Mouse (Mus musculus) frontal cortex, adult 2 months (tissue): ENCODE measurements around the gene Slx4ip. TPM values are rescaled to one million over a fixed set of nuclear protein-coding genes. Genes with fewer than 3 reads are reported as not detected.

ENCODE experiments used
- DNase-seq, 2 experiments: peaks; one replicate each; pipeline ENCODE4 v3.0.0; 2022; ENCODE audit warnings: low spot score in 1 of 2; ENCODE audit errors: extremely low spot score in 1 of 2
- polyA plus RNA-seq: library from polyadenylated mRNA; depleted of rRNA; stranded (reverse); fragments of >200 nt; gene quantifications from 2 replicates; pipeline ENCODE4 v1.2.3, GENCODE M21; 2012

The Slx4ip gene
- polyA plus RNA-seq, 1 experiment: 4.0 TPM

DNA sequence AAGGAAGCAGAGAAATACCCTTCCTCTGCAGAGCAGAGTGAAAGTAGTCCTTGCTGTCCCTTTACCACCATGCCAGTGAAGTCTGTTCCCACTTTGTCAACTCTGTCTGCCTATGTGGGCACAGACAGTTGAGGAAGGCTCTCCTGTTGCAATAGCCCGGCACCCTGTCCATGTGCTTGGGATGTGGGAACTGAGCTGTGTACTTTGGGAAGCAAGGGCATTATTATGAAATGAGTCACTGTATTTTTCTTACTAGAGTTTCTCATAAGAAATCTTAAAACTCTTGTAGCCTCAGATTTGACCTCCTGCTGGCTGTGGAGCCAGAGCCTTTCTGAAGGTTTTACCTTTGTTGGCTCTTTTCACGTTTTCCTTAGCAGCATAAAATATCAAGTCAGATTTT lies 158.3 kb downstream of the Slx4ip start:
- DNase-seq: no peak

- DNase-seq: no peak
Measured at GRCm38 (mm10) chr2:137049906-137050305, 158.9 kb downstream of the Slx4ip start.

DNA sequence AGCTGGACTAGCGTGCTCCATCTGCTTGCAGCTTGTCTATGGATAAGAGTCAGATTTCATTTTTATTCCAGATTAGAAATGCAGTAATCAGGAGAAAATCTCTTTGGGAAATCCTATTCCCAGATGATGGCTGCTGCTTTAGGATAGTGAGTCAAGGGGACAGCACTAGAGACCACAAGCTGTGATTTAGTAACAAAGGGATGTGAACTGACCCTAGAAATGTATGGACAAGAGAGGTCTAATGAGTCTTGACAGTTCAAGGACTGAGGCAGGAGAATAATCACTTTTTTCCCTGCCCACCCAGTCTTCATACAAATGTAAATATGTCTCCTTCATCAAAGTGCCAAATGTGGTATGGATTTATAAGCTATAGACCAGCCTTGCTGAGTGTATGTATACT lies 172.8 kb downstream of the Slx4ip start:
- no peak for DNase-seq

- no peak for DNase-seq
Measured at GRCm38 (mm10) chr2:137064513-137064912, 173.5 kb downstream of the Slx4ip start.

DNA sequence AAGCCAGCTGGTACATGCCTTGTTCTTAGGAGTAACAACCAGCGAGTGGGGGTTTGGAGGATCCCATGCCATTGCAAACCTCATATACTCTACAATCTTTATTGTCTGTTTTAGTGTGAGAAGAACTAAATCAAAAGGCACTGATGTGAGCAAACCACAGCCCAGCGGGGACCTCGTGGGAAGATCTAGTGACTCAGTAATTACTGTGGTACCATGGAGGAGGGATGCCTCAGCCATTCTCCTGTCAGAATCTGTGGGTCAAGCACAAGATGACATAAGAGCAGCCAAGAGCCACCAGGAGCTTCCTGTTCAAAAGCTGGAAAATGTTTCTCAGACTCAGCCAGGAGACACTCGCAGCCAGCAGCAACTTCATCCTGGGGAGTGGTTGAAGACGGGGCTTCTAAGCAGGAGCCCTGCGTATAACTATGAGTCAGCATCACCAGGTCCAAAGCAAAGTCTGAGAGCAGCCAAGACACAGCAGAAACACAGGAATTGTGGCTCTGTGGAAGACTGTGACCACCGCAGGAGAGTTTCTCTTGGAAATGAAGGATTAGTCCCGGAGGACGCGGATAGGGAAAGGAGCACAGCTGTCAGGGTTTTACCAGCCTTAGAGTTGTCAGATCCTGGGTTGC lies 176.6 kb downstream of the Slx4ip start:
- peak in 1 of 2 experiments; percentile 11 for DNase-seq

DNA sequence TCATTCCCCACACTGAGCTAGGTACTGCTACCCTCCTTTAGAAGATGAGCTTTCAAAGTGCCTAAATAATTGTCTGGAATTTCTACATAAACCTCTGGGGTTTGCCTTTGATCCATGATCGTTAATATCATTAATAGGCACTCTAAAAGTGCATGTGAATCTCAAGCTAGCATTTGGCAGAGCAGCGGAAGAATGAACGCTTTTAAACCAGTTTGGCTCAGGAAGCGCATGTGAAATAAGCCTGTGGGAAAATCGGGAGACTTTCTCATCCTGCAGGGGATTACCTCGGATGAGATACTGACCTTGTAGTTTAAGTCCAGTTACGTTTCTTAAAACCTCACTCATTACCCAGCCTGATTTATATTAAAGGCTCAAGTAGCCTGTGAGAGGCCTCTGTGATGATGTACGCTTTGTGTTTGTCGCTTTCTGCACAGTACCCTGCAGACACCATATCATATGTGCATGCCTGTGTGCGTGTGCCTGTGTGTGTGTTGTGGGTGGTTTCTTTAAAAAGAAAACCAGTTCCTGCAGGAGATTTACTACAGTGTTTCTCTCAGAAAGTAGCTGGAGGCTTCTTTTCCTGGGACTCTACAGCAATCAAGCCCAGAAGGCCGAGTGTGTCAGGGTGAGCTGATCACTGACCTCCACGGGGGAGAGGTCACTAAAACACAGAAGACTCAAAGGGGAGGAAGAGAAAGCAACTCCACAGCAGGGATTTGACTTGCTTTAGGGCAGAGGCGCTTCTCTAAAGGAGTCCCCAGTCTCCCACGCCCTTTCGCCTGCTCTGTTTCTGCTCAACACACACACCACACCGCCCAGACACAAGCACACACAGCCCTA lies 182.7 kb downstream of the Slx4ip start:
- peak in 1 of 2 experiments; percentile 47 for DNase-seq

DNA sequence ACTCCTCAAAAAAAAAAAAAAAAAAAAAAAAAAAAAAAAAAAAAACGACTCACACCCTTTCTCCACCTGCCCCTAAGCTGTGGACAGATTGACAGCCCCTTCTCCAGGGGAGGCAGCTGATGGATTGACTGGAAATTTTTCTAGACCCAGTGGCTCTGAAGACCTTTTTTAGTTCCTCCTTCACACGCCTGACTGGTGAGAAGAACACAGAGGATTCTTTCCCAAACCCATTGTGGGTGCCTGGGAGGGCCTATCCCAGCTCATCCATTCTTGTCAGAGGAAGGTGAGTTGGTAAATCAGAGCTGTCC lies 183.2 kb downstream of the Slx4ip start:
- DNase-seq: no peak

DNA sequence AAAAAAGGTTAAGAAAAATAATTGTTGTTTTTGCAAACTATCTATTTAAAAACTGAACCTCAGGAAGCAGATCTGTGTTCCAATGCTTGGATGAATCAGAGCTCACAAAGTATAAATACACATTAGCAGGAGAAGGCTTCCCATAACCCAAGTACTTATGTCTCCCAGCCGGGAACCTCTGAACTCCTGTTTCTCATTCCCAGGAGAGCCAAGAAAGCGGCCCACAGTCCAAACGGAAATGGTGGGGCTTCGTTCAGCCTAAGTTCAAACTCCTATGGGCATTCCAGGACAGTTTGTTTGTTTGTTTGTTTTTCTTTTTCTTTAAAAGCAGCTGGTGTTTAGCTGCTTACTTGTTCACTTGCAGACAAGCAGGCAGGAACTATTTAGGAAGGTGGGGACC lies 187.8 kb downstream of the Slx4ip start:
- no peak for DNase-seq

- DNase-seq: no peak
Measured at GRCm38 (mm10) chr2:137079721-137080320, 188.8 kb downstream of the Slx4ip start.

GRCm38 (mm10) chr2:137080468-137080867 lies 189.4 kb downstream of the Slx4ip start:
- no peak for DNase-seq

GRCm38 (mm10) chr2:137081001-137081400 lies 190.0 kb downstream of the Slx4ip start:
- no peak for DNase-seq

DNA sequence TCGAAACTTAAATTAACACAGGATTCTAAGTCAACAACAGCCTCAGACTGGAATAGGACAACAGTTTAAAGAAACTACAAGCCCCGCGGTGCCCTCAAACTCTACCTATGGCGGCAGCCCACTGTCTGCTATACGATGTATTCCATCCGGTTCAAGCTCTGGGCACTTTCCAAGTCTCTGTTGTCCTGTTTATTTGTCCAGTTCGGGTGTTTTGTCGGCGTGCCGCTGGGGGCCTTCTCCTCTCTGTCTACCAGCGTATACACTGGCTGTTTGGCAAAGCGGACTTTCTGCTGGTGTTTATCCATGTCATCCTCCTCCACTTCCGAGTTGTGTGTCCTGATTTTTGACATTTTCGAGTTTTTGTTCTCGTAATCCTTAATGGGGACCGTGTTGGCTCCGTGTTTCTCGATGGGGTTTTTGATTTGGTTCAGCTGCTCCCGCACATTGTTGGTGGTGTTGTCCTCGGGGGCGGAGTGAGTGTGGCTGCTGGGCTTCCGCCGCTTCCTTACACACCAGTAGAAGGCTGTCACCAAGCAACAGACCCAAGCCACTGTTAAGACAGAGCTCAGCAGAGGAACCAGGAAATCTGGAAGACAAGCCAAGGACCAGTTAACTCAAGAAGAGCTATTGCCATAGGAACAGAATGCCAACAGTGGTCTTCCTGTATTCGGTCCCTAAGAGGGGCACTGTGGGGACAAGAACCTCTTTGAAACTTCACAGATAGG lies 192.0 kb downstream of the Slx4ip start:
- peak in 1 of 2 experiments; percentile 27 for DNase-seq

- no peak for DNase-seq
Measured at GRCm38 (mm10) chr2:137085257-137085656, 194.2 kb downstream of the Slx4ip start.

GRCm38 (mm10) chr2:137086621-137087395 lies 195.8 kb downstream of the Slx4ip start:
- no peak for DNase-seq

DNA sequence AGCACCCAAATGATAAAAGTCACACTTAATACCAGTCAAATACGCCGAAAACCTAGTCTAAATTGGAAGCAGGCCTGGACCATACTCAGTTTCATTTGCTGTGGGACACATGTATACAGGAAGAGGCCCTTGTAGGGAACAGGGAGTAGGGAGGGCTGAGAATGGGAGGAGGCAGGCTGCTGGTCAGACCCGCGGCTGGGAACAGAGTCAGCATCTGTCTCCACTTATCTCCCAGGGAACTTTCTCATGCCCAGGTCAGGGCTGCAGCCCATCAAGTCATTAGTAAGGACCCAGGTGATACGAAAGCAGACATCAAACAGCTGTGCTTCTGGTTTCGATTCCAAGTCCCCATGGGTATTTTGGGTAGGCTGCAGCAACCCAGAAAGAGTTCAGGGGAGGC lies 196.7 kb downstream of the Slx4ip start:
- no peak for DNase-seq

- DNase-seq: no peak
Measured at GRCm38 (mm10) chr2:137091766-137092522, 200.9 kb downstream of the Slx4ip start.

- DNase-seq: no peak
Measured at GRCm38 (mm10) chr2:137092523-137093297, 201.7 kb downstream of the Slx4ip start.

GRCm38 (mm10) chr2:137093298-137093630 lies 202.2 kb downstream of the Slx4ip start:
- no peak for DNase-seq

GRCm38 (mm10) chr2:137094301-137094700 lies 203.3 kb downstream of the Slx4ip start:
- DNase-seq: no peak
